Mouse (Mus musculus): ENCODE measurements around the gene Fam19a1. TPM values are rescaled to one million over a fixed set of nuclear protein-coding genes. Genes with fewer than 3 reads are reported as not detected.

Gene Fam19a1
- polyA plus RNA-seq, 1 experiment from 2014 or later = 40.0 TPM

Other genes starting within 250 kb of the Fam19a1 start
- gene 1700123L14Rik, start 53.1 kb downstream of the Fam19a1 start, polyA plus RNA-seq (2015; fragmentation: Nextera tagmentation; extraction: Ambion mirVana) = 0.10 TPM in 1 of 2 replicates, not detected in the other

All from midbrain, embryonic 16.5 days (tissue).